Mouse (Mus musculus) G1E-ER4 (cell line): ENCODE data around the gene Prss29. TPM values are rescaled to one million over a fixed set of nuclear protein-coding genes. Genes with fewer than 3 reads are reported as not detected.
A peak's percentile ranks its signal among the peaks of the same experiment; 100 is the strongest.

Experiments used
- GATA1 ChIP-seq: IDR thresholded peaks from one replicate; pipeline ENCODE4 v1.8.0; 2012; ENCODE audit warnings: low read length, inconsistent platforms
- polyA plus RNA-seq: library from polyadenylated mRNA; stranded (reverse); fragments of >175 nt; gene quantifications from 2 replicates; pipeline ENCODE4 v1.2.3, GENCODE M21; 2012

Prss29 gene
- polyA plus RNA-seq: not detected in 2 replicates

DNA sequence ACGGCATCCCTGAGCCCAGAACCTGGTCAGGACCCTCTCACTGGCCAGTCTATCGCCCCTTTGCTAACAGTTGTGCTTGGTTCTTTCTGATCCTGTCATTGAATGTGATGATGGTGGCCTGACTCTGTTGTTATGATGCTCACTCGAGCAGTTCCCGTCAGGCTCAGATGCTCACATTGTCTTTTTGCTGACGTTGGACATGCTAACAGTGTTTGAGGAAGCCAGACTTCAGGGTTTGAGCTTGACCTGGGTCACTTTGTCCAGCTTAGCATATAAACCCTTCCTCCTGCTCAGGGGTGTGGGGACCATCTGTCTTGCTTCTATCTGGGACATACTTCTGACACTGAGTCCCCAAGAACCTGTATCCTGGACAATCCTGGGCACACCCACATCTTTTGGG, at the start of gene Prss29:
Prss29 (plus strand) TSS at position 301 of the 400 bp plus-strand sequence.
- TF ChIP-seq GATA1: no peak

- no peak for TF ChIP-seq GATA1
Measured at GRCm38 (mm10) chr17:25270795-25271335, 47.6 kb upstream of the Prss29 start.

GRCm38 (mm10) chr17:25272326-25272725, 46.1 kb upstream of the Prss29 start:
- no peak for TF ChIP-seq GATA1

DNA sequence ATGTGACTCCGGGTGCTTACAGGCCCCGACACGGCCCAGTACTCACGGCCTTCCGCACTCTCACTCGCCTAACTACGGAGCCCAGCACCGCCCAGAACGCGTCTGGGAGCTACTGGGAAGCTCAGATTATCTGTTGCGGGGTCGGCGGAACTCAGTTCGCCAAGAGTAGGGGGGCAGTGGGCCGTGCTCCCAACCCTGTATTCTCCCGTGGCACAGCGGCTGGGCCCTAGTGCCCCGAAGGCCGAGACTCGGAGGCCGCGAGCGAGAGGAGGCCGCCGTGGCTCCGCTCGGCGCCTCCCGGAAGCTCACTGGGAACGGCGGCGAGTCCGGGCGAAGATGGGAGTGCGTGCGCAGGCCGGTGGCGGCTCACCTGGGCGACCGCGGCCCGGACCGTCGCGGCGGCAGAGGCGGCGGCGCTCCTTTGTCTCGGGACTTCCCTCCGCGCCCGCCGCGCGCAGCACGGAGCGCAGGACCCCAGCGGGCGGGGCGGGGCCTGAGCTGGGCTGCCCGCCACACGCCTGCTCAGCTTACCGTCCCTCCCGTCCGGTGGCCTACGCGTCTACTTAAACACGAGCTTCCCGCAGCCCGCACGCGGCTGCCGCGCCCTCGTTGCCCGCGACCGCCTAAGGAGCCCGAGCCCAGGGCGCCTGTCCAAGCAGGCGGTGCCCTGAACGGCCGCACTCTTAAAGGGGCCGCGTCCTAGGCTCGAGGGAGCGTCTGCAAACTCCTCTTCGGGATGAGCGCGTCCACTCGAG, 45.3 kb upstream of the Prss29 start:
- TF ChIP-seq GATA1: no peak

DNA sequence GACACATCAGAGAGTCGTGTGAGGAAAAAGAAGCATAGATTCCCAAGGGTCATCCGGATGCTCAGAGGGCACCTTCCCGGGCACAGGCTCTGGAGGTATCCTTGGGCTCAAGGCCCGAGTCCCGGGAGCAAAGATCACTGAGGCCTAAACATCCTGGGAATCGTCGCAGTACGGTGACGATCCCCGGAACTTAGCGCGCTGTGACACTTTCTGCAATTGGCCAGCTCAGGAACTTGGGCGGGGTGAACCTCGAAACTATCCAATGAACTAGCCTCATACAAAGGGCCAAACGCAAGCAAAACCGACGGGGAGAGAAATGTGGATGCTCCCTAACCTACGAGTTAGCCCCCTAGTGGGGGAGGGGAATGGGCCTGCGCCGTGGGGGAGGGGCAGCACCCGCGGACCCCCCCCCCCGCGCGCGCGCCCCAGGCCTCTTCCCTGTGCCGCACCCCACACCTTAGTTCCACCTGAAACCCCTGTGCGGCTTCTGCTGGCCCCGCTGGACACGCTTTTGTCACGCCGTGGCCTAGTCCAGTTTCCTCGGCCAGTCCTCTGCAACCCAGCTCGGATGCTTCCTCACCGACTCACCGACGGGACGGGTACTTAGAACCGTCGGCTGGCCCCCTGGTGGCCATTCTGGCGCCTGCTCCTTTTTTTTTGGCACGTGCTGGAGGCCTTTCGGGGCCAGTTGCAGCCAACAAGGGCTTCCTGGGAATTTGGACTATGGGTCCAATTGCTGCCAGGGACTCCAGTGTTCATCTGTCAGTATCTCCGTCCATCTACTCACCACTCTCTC, 44.5 kb upstream of the Prss29 start:
- TF ChIP-seq GATA1: no peak

GRCm38 (mm10) chr17:25274571-25275346, 43.7 kb upstream of the Prss29 start, which contains the start of gene Ube2i:
Ube2i (minus strand) TSS chr17:25274622.
- no peak for TF ChIP-seq GATA1

DNA sequence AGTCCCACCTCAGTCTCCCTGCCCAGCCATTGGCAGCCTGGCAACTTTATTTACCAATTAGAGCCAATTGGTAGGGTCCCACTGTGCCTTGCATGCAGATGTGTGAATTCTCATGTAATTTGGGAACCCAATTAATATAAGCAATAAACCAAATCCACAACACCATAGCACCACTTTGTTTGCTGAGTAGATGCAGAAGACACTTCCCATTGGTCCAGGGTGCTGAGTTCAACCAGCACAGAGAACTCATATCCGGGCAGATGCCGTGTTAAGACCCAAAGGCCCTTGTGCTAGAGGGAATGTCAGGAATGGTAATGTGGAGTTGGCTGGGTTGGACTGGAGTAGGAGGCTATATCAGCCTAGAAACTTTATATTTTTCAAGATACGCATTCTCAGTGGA, 42.6 kb upstream of the Prss29 start:
- no peak for TF ChIP-seq GATA1

- peak; percentile 20 for TF ChIP-seq GATA1
Measured at GRCm38 (mm10) chr17:25282133-25282532, 36.3 kb upstream of the Prss29 start.

GRCm38 (mm10) chr17:25285033-25285432, 33.4 kb upstream of the Prss29 start:
- TF ChIP-seq GATA1: no peak

GRCm38 (mm10) chr17:25288842-25289241, 29.6 kb upstream of the Prss29 start:
- no peak for TF ChIP-seq GATA1

DNA sequence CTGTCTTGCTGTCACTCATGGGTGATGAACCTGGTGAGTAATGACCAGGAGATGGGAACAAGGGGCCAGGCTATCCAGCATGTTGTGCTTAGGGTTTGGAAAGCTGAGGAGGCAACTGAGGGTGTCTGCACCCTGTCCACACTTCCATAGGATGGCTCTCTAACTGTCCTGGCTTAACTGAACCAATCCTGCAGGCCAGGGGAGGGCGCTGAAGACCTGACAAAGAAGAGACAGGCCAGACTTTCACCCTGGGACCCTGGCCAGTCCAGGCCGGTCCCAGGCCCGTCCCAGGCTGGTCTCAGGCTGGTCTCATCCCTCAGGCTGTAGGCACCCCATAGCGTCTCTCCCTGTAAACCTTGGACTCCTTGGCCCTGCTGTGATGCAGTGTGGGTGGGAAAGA, 28.0 kb upstream of the Prss29 start:
- no peak for TF ChIP-seq GATA1

GRCm38 (mm10) chr17:25293495-25293894, 25.0 kb upstream of the Prss29 start:
- TF ChIP-seq GATA1: peak; percentile 96

DNA sequence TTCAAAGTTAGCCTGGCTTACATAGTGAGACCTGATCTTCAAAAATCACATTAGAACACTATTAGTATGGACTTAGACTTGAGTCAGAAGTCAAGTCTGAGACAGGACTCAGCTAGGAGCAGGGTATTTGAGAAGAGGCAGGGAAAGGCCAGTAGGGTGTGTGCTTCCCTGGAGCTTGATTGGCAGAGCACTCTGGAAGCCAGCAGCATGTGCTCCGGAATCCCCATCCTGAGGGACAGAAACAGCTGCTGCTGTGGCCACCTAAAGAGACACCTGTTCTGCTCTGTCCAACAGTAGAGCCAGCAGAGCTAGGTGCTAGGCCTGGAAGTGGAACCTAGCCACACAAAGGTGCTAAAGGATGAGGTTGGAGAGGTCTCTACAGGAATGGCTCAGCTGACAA, 24.3 kb upstream of the Prss29 start:
- TF ChIP-seq GATA1: no peak

- TF ChIP-seq GATA1: no peak
Measured at GRCm38 (mm10) chr17:25298094-25298493, 20.4 kb upstream of the Prss29 start, which contains the start of gene Prss34. Prss34 (plus strand) TSS chr17:25298394.

DNA sequence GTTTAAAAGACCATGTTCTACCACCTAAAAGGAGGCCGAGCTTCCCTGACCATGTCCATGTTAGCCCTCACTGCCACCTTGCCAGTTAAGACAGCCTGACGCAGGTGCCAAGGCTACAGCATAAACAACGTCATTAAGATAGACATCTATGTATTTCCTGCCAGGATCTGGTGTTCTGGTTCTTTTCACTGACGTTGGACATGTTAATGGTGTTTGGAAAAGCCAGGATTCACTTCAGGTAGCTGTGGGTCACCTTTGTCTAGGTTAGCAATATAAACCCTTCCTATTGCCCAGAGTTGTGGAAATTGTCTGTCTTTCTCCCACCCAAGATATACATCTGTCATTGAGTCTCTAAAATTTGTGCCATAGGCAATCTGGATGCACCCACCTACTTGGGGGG, 10.1 kb upstream of the Prss29 start, which contains the start of gene Prss28:
Prss28 (plus strand) TSS at position 301 of the 400 bp plus-strand sequence.
- no peak for TF ChIP-seq GATA1
